Comparison of ENCODE assay signal across 8 mouse cellular contexts in genomic region chr3:94758056-94758409, GRCm38 (mm10). TPM values are rescaled to one million over a fixed set of nuclear protein-coding genes. Genes with fewer than 3 reads are reported as not detected.
A peak's percentile ranks its signal among the peaks of the same experiment; 100 is the strongest.
DNase-seq lines count a peak whose midpoint lies in the region; ATAC-seq lines count a peak whose summit lies in the region.
"Not testable (repeated sequence)": the region's sequence is repeated elsewhere in the genome, so short reads cannot be mapped to it uniquely, and the experiment has no call there.

No protein-coding gene starts in this region.

- 0% methylated on average over 12 of the region's 31 CpGs for WGBS in embryonic facial prominence, embryonic 14.5 days
- 0% methylated on average over 17 of the region's 31 CpGs for WGBS in heart, embryonic 11.5 days (ENCODE audit: insufficient replicate concordance)
- WGBS in intestine, embryonic 16.5 days, result 0% methylated on average over 16 of the region's 31 CpGs
- WGBS in limb, embryonic 13.5 days, result under 1% methylated on average over 21 of the region's 31 CpGs

- not testable (repeated sequence) for H3K27me3 ChIP-seq in embryonic facial prominence, embryonic 14.5 days (replicated peaks; ENCODE audit: control insufficient read depth, insufficient read depth, low read length); heart, embryonic 11.5 days (ENCODE audit: control insufficient read depth, insufficient read depth, low read length); intestine, embryonic 16.5 days (replicated peaks; ENCODE audit: control insufficient read depth, insufficient read depth, low read length); limb, embryonic 13.5 days

- peak overlapping the region; percentile 40 for H3K4me2 ChIP-seq in embryonic facial prominence, embryonic 14.5 days (ENCODE audit: low read depth, low read length)
- H3K4me2 ChIP-seq in heart, embryonic 11.5 days, result peak overlapping the region; percentile 45
- H3K4me2 ChIP-seq in intestine, embryonic 16.5 days (ENCODE audit: low read depth, low read length), result not testable (repeated sequence)
- H3K4me2 ChIP-seq in limb, embryonic 13.5 days (replicated peaks), result peak overlapping the region; percentile 51

- peak; percentile 61 to 62 for DNase-seq in adrenal gland, postnatal 36 days
- DNase-seq in embryonic facial prominence, embryonic 14.5 days (ENCODE audit: low spot score), result not testable (repeated sequence)
- peak; percentile 69 to 77 for DNase-seq in lung, postnatal 4 days
- peak; percentile 38 for DNase-seq in ovary, adult 18-20 months (ENCODE audit: low spot score)
- DNase-seq in thymus, postnatal 36 days, result peak; percentile 54 to 71

- not testable (repeated sequence) for H3K9ac ChIP-seq in embryonic facial prominence, embryonic 14.5 days (ENCODE audit: low read depth, low read length); heart, embryonic 11.5 days (ENCODE audit: low read depth, low read length); intestine, embryonic 16.5 days (ENCODE audit: low read depth, low read length); limb, embryonic 13.5 days

- H3K27ac ChIP-seq in embryonic facial prominence, embryonic 14.5 days (replicated peaks; ENCODE audit: low read depth, low read length); heart, embryonic 11.5 days (ENCODE audit: low read depth, low read length); intestine, embryonic 16.5 days (ENCODE audit: low read length); limb, embryonic 13.5 days: not testable (repeated sequence)

- H3K4me1 ChIP-seq in embryonic facial prominence, embryonic 14.5 days (ENCODE audit: control insufficient read depth, insufficient read depth, low read length); heart, embryonic 11.5 days (ENCODE audit: control insufficient read depth, insufficient read depth, low read length); intestine, embryonic 16.5 days (ENCODE audit: control insufficient read depth, insufficient read depth, low read length); limb, embryonic 13.5 days: not testable (repeated sequence)

- H3K36me3 ChIP-seq in embryonic facial prominence, embryonic 14.5 days (ENCODE audit: control insufficient read depth, insufficient read depth, low read length); heart, embryonic 11.5 days (ENCODE audit: control insufficient read depth, insufficient read depth, low read length); intestine, embryonic 16.5 days (ENCODE audit: control insufficient read depth, insufficient read depth, low read length); limb, embryonic 13.5 days: not testable (repeated sequence)

- peak overlapping the region; percentile 29; the same call in 1 of the 2 replicates for H3K4me3 ChIP-seq in embryonic facial prominence, embryonic 14.5 days (ENCODE audit: low read depth, low read length)
- peak overlapping the region; percentile 26; the same call in 1 of the 2 replicates for H3K4me3 ChIP-seq in heart, embryonic 11.5 days (ENCODE audit: low read depth, low read length)
- peak overlapping the region; percentile 30; the same call in 1 of the 2 replicates for H3K4me3 ChIP-seq in intestine, embryonic 16.5 days (ENCODE audit: low read length)
- peak overlapping the region; percentile 35 for H3K4me3 ChIP-seq in limb, embryonic 13.5 days

- peak; percentile 87 for ATAC-seq in embryonic facial prominence, embryonic 14.5 days (ENCODE audit: low read depth)
- ATAC-seq in heart, embryonic 11.5 days (replicated peaks; ENCODE audit: insufficient number of reproducible peaks, low FRiP score, low TSS enrichment), result peak; percentile 90
- ATAC-seq in intestine, embryonic 16.5 days, result peak; percentile 95
- peak; percentile 92 for ATAC-seq in limb, embryonic 13.5 days (ENCODE audit: low FRiP score, low read depth)

- not testable (repeated sequence) for H3K9me3 ChIP-seq in embryonic facial prominence, embryonic 14.5 days (ENCODE audit: control insufficient read depth, low read length); heart, embryonic 11.5 days (replicated peaks; ENCODE audit: control insufficient read depth, low read length); intestine, embryonic 16.5 days (ENCODE audit: control insufficient read depth, low read length); limb, embryonic 13.5 days

RNA-seq across cellular contexts. Expression of gene Cgn, which starts 28.3 kb away (rescaled TPM):
- 1 to 10 TPM in 1 of 2 experiments, under 1 TPM in 1; 0.79 to 1.4 TPM for total RNA-seq in adrenal gland, postnatal 36 days (2021)
- 4.0 and 5.8 TPM in 2 replicates for polyA plus RNA-seq in embryonic facial prominence, embryonic 14.5 days (2014; fragmentation: Nextera tagmentation; extraction: Ambion mirVana)
- 1.4 and 2.0 TPM in 2 replicates for polyA plus RNA-seq in heart, embryonic 11.5 days (2014; fragmentation: Nextera tagmentation; extraction: Ambion mirVana)
- polyA plus RNA-seq in intestine, embryonic 16.5 days (2015; fragmentation: Nextera tagmentation; extraction: Ambion mirVana), result 80.9 and 90.7 TPM in 2 replicates
- polyA plus RNA-seq in limb, embryonic 13.5 days (2015; fragmentation: Nextera tagmentation; extraction: Ambion mirVana), result 7.1 and 7.3 TPM in 2 replicates
